Mouse (Mus musculus): ENCODE results near the gene Mapkapk2.
A peak's percentile ranks its signal among the peaks of the same experiment; 100 is the strongest.
"Not testable (repeated sequence)": the region's sequence is repeated elsewhere in the genome, so short reads cannot be mapped to it uniquely, and the experiment has no call there.

The Mapkapk2 gene

DNA sequence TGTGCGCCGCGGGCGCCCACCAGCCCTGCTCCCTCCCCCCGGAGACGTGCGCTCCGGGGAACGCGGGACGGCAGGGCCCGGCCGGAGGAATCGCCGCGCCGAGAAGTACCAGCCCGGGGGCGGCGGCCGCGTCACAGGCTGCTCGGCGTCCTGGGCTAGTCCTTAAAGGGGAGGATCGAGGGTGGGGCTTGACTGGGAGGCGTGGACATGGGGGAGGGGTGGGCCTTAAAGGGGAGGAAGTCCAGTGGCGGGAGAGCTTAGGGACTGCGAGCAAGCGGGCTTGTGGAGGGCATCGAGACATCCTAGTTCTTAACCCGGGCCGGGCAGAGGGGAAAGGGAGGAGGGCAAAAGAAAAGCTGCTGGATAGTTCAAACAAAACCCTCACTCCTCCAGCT lies at the start of gene Mapkapk2:
Gene Mapkapk2, minus strand, starts transcription at position 127 of the 395 bp plus-strand sequence.
- DNase-seq (ENCODE audit: low spot score): peak; percentile 92

DNA sequence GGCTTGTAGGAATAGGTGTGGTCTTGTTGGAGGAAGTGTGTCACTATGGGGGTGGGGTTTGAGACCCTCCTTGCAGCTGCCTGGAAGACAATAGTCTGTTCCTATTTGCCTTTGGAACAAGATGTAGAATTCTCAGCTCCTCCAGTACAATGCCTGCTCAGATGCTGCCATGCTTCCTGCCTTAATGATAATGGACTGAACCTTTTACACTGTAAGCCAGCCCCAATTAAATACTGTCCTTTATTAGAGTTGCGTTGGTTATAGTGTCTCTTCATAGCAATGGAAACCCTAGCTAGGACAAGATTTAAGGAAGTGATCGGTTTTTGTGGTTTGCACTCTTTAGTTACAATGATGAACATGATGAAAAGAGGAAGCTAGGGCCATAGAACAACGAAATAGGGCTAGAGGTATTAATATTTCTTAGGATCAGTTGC lies 48.6 kb upstream of the Mapkapk2 start:
- DNase-seq (ENCODE audit: low spot score): no peak

DNA sequence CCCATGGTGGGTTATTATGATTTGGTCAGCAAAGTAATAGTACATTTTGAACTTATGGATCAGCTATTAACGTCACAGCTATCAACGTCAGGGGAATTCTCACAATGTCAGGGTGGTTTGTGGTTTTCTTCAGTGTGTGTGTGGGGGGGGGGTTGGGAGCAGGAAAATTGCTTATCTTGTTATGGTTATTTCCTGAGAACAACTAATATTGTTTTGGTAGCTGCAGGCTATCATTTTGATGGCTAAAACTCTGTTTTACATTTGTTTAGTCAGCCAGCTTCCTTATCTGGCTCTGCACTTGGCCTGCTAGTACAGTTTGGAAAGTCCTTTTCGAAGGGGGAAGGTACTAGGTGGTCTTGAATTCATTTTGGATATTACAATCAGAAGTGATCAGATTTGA lies 47.6 kb upstream of the Mapkapk2 start:
- not testable (repeated sequence) for DNase-seq (ENCODE audit: low spot score)

DNA sequence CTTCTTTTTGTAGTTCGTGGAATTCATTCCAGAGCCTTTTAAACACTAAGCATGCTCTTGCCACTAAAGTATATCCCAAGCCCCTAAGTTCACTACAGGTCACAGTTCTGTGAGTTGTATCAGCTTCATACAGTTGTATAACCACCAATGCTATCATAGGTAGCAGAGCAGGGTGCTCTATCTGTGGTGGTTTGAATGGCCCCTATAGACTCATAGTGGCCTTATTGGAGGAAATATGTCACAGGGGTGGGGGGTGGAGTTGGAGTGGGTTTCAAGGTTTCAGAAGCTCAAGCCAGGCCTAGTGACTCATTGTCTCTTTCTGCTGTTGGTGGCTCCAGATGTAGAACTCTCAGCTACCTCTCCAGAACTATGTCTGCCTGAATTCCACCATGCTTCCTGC lies 44.8 kb upstream of the Mapkapk2 start:
- no peak for DNase-seq (ENCODE audit: low spot score)

DNA sequence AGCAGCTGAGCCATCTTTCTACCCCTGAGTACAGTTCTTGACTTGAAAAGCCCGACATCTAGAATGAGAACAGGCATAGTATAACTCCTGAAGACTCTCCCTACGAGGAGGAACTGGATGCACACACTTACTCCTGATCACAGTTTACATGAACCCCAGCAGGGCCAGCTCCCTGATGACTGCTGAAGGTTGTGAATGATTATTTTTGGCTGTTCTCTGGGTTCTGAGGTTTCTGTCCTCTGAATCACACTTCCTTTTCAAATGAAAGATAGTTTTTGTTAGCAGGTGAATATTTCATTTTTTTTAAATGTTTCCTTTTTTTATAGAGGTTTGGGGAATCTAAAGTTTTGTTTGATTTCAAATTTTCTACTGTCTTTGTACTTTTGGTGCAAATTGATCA lies 43.8 kb upstream of the Mapkapk2 start:
- DNase-seq (ENCODE audit: low spot score): no peak

DNA sequence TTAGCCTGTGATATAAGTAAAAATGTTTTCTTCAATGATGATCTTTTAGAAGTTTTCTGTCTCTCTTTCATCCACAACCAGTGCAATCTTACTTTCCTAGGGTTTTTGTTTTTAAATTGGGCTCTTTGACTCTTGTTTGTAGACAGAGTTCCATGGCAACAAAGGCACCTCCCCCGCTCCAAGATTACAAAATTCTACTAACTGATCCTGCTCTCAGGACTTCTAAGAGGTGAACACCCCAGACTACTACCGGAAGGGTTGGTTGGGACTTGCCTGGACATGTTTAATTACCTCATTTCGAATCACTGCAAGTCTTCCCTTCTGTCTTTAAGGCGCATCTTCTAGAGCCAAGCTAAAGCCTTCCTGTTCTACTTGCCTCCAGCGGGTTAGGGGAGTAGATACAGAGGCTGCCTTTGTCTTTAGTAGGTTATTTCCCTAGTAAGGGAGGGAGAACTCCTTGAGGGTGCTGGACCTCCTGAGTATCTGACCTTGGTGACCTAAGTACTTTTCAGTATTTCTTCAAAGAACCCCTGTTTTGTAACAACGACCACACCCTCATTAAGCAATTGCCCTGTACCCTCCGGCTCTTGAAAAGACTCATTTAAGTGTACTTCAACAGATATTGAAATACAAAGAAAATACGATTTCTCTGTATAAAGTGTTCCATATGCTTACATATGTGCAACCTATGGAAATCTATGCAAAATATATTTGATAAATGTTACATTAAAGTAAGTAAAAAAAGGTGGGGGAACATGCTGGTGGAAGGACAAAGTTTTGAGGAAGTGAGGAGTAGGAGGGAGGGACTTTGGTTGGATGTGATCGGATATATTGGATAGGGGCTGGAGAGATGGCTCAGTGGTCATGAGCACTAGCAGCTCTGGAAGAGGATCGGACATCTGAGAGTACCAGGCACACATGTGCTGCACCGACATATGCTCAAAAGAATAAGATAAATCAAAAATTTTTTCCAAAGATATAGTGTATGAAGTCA lies 41.8 kb upstream of the Mapkapk2 start:
- DNase-seq (ENCODE audit: low spot score): no peak

DNA sequence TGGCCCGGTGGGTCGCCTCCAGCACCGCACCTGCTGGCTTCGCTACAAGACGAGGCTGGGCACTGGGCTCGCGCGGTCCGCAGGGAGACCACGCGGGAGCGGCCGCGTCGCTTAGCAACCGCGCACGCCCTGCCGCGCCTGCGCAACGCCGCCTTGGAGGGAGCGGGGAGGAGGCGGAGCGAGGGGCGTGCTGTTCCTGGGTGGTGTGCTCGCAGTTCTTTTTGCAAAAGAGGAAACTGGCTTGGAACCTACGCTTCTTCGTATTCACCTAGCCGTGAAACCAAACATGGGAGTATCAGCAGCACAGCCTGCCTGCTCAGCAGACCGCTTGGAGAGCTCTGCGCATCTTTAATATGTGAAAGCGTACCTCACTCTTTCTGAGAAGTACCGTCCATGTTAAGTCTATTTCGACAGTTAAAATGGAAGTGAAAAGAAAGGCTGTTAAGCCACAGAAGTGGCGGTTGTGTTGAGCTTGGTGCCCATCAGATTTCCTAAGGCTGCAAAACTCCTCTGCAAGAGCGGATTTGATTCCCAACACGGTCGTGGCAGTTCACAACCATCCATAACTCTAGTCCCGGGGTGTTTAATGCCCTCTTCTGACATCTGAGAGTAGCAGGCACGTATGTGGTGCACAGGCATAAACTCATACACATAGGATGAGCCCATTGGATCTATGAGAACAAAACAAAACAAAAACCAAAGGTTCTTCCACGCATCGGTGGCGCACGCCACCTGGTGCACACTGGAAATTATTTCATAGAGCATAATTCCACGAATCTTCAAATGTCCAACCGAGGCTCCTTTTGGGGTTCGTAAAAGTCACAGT lies 40.8 kb upstream of the Mapkapk2 start, which contains the start of gene Dyrk3:
Gene Dyrk3, minus strand, starts transcription at position 150 of the 826 bp plus-strand sequence.
- peak; percentile 94 for DNase-seq (ENCODE audit: low spot score)

DNA sequence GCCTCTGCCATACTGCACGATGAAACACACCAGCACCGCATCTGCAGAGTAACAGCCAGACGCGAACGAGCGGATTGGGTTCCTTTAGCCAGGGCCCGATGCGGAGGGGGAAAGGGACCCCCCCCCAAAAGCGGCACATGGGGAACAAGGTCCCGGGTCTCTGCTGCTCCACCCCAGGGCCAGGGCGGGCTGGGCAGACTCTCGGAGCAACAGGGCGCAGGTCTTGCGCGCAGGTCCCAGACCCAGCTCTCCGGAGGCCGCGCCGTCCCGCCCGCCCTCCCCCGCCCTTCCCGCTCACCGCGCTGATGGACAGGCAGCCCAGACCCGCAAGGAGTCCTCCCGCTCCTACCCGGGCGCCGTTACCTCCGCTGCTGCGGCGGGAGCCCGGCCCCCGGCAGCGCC lies 40.1 kb upstream of the Mapkapk2 start:
- DNase-seq (ENCODE audit: low spot score): no peak

DNA sequence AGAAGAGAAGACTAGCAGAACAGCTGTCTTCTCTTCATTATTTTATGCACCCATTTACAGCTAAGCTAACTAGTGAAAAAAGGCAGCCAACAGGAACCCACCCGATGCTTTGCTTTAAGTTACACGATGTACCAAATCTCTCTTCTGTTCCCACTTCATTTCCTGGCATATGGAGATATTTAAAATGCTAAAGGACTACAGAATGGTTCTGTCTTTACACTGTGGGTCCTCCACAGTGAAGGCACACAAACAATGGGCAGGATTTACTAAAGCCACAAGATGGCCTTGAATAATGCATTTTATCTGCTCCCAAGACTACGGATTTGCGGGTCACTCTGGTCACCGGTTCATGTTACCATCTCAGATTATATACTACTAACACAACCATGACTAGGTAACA lies 39.5 kb upstream of the Mapkapk2 start:
- DNase-seq (ENCODE audit: low spot score): no peak

DNA sequence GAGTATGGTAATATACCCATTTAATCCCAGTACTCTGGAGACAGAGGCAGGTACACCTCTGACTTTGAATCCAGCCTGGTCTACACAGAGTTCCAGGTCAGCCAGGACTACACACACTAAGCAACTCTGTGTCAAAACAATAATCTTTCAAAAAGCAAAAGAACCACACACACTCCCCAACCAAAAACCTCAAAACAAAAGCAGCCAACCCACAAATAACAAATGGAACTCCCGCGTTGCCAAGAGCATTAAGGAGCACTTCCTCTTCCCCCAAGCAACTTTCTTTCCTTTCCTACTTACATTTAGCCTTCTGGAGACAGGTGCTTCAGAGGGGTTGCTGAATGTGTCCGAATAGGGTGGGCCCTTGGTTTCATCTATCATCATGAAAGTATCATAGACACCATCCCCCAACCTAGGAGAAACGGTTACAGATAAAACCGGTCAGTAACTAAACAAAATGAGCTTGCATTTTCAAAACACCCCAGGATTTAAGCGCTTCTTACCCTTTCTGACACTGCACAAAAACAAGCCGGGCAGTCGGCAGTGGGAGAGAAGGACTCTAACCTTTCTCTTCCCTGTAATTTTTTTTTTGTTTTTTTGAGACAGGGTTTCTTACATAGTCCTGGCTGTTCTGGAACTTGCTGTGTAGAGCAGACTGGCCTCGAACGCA lies 38.5 kb upstream of the Mapkapk2 start:
- DNase-seq (ENCODE audit: low spot score): no peak

DNA sequence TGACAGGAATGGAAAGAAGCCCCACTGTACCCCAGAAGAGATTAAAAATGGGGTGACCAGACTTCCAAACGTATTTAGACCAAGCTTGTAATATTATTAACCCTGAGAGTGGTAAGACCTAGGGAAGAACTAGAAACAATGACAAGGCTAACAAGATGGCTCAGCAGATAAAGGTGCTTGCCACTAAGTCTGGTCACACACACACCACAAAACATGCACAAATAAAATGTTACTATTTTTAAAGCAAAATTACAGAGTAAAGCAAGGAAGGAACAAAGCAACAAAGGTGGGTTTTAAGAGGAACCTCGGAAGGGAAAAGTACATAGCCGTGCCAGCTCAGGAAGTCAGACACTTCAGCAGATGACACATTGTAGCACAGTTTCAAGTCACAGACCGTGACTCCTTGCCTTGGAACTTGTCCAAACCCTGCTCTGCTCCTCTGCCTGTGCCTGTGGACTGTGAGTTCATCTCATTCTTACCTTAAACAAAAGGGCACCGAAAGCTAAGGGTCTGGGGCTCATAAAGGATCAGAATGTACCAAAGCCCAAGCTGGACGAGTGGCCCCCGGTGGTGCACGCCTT lies 37.4 kb upstream of the Mapkapk2 start:
- no peak for DNase-seq (ENCODE audit: low spot score)

DNA sequence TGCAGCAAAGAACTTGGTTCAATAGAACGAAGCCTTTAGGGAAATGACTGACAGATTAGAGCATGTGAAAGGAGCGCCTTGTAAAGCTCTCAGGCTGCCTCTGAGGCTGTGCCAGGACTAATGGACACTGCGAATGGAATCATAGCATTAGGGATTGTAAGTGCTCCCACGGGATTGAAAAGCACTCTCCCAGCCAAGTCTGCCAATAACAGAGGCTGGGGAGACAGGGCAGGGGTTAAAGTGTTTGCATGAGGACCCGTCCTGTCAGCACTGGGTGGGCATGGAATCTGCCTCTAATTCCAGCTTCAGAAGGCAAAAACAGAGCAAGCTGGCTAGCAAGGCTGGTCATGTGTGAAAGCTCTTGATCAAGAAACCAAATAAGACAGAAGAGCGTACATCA lies 36.6 kb upstream of the Mapkapk2 start:
- DNase-seq (ENCODE audit: low spot score): peak; percentile 48

DNA sequence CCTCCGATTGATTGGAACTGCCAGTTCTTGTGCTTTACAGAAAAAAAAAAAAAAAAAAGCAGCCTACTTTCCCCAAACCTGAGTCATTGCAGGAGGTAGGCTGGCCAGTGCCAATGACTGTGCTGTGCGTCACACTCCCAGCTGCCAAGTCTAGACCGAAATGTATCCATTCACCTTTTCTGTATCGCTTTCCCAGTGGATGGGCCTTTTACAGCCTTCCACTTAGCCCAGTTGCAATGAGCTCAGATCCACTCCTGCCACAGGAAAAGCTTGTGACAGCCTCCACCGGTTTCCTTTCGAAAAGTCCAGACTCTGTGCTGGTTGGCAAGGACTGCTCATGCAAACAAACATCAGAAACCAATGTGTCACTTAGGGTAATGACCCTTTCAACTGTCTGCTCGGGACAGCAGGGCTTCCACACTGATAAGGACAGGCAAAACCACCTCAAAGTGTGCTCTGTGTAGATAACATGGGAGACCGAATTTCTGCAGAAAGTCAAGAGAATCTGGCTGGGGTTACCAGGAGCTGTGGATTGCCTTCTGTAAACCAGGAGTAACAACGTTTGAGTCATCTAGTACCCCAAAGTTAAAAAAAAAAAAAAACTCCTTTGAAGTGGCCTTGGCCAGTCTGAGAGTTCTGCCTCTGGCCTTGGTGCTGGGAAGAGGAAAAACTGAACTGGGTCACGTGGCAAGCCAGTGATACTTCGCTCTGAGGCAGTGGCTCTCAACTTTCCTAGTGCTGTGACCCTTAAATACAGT lies 28.5 kb upstream of the Mapkapk2 start:
- DNase-seq (ENCODE audit: low spot score): no peak

DNA sequence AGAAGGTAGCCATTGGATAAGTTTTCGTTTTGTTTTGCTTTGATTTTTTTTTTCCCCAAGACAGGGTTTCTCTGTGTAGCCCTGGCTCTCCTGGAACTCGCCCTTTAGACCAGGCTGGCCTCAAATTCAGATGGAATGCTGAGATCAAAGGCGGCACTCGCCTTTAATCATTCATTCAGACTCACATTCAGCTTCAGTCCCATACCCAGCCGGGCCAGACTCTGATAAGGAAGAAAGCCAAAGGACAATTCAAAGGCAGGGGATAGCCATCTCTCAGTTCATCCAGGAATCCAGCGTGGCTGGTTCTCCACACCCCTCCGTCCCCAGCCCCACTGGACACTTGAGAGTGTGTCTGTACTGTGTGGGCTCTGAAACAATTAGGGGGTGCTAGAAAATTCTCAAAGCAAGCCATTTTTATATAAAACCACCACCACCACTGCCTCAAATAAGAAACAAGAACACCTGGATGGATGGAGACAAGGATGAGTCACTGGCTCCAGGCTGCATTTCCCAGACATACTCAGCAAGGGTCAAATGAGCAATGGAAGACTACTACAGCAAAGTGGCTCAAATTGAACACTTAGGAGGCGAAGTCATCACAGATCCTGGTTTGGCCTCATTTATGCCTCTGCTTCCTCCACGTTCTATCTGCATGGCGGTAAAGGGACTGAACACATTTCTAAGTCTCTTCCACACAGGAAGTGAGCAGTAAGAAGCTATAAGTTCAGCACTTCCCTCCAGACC lies 26.1 kb upstream of the Mapkapk2 start:
- no peak for DNase-seq (ENCODE audit: low spot score)

DNA sequence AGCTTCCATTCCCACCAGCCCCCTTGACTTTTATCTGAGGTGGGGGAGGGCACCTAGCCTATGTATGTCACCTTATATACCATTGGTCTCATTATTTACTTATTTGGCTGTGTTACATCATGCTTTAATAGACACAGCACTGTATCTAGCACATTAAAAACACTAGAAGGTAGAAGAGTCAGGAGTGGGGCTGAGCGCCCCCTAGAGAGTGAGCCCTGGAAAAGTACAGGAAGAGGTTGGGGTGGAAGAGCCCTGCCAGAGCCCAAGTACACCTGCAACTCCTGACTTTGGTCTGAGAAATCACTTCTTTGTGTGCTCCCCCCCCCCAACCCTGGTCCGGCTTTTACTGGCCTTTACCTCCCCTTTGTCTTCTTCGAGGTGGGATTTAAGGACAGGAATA lies 24.4 kb upstream of the Mapkapk2 start:
- no peak for DNase-seq (ENCODE audit: low spot score)

DNA sequence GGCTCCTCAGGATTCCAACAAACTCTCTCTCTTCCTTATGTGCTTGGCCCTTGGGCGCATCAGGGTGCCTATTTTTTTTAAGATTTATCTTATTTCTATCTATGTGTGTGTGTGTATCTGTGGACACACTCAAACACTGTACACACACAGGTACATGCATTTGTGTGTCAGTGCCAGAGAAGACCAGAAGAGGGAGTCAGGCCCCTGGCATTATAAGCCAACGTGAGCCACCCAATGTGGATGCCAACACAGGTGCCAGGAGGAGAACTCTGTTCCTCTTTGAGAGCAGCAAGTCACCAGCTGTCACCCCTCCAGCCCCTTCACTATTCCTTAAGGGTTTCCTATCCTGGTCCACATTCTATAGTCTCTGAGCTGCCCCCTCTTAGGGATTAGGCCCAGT lies 21.4 kb upstream of the Mapkapk2 start:
- DNase-seq (ENCODE audit: low spot score): peak; percentile 27

DNA sequence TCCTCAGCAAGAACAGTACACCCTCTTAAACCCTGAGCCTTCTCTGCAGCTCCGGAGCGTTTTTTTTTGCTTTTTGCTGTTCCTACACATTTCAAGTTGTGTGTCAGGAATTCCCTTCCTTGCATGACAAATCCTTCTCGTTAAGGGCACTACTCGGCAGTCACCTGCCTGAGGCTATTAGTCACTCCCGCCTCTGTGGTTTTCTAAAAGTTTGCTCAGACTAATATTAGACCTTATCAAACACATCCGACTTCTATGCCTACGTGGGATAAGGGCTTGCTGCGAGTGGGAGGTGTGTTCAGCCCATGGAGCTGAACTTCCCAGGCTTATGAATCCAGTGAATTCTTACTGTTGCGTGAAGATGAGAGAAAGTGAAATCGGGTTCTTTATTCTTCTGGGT lies 20.9 kb upstream of the Mapkapk2 start:
- DNase-seq (ENCODE audit: low spot score): no peak

DNA sequence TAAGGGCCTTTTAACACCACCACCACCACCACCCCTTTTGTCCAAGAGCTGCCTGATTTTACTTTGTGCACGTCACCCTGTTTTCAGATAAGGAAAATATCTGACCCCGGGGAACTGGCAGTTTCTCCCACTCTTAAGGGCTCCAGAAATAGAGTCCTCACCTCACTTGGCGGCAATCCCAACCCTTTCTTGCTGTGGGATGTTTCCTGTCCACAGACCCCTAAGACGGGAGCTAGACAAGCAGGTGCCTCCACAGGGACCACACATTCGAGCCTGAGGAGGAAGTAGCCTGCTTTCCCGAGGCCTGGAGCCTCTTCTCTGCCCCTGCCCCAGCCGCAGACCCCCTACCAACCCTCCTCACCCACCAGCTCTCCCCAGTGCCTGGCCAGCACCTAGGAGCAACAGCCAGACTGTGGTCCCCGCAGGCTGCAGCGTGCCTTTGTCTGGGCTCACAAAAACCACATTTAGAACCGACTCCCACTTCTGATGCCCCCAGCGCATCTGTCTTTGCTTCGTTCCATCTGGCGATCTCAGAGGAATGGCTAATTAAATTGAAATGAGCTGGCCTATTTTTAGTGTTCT lies 18.9 kb upstream of the Mapkapk2 start:
- peak; percentile 44 for DNase-seq (ENCODE audit: low spot score)

DNA sequence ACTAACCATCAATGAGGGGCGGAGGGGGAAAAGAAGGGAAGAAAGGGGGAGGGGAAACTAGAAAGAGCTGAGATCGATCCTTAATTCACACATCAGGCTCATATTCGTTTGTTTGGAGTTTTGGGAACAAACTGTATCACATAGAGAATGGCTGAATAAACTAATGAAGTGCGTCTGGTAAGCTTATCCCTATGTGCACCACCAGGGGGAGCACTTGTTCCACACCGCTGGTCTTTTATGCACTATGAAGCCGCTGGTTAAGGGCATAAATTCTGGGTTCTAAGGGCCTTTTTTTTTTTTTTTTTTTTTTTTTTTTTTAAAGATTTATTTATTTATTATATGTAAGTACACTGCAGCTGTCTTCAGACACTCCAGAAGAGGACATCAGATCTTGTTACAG lies 18.3 kb upstream of the Mapkapk2 start:
- DNase-seq (ENCODE audit: low spot score): peak; percentile 92

DNA sequence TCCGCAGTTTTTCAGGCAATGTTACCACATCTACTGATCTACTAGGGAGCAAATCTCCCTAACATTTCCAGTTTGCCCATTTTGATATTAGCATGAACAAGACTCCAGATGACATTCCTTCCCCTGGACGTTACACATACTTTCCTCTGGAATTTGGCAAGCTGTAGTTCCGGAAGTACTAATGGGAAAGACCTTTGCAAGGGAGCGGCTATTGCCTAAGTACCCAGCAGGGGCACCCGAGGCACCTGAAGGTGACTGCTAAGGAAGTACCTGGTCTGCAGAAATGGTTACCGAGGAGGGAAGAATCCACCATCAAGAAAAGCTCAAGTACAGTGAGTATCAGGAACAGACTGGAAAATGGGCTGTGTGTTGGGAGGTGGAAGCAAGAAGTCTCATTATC lies 14.9 kb upstream of the Mapkapk2 start:
- DNase-seq (ENCODE audit: low spot score): no peak

Measured in retina, embryonic 14.5 days (tissue).